Mouse (Mus musculus): ENCODE measurements around the gene Ptpre.

GRCm38 (mm10) chr7:135698362-135698761, 161.1 kb downstream of the Ptpre start:
- TF ChIP-seq POLR2A (IDR thresholded peaks at IDR 0.05; ENCODE audit: insufficient read depth, low read length) (no peak), EP300 (IDR thresholded peaks at IDR 0.05; ENCODE audit: insufficient read depth, low read depth, low read length) (no peak)

Data from ES-Bruce4 (cell line).